In the genomic region with DNA sequence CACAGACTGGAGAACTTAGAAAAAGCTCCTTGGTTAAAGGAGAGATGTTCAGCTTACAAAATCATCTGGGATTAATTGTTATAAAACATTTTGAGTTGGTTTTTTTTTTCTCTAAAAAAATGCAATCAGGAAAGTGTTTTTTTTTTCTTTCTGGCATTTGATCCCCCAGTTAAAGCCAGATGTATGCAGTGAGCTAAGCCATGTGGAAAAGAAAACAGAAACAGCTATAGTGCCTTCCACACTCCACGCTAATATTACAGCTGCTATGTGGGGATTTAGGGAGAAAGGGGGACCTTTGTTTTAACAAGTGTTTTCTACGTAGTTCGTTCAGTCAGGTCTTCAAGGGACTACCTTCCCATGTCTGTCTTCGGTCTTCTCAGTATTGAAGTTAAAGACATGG, we compare ENCODE assay signal across 19 mouse cellular contexts.
DNase-seq lines count a peak whose midpoint lies in the region; ATAC-seq and TF ChIP-seq lines count a peak whose summit lies in the region.
"Had no signal": no experiment of that assay in that cellular context is flagged by ENCODE, and none has a peak within 500 bp of the region (broad histone marks: within the 10 kb centered on the region; RNA-seq: fewer than 3 reads in every experiment).

No protein-coding gene starts in this region.

- H3K36me3 ChIP-seq in limb, embryonic 13.5 days: no peaks in the 10 kb centered on the region
- H3K36me3 ChIP-seq in limb, embryonic 10.5 days: 0 out of 2 replicates have a peak, but pooled peaks cover 3% of the 10 kb centered on the region
- no peaks in the 10 kb centered on the region for H3K36me3 ChIP-seq in embryonic facial prominence, embryonic 13.5 days
- H3K36me3 ChIP-seq in embryonic facial prominence, embryonic 14.5 days (ENCODE audit: control insufficient read depth, insufficient read depth, low read length): no peaks in the 10 kb centered on the region
- H3K36me3 ChIP-seq in limb, embryonic 14.5 days (ENCODE audit: control insufficient read depth, insufficient read depth, low read length): no peaks in the 10 kb centered on the region
- H3K36me3 ChIP-seq: embryonic facial prominence, embryonic 15.5 days; forebrain, embryonic 15.5 days had no signal

- no peaks in the 10 kb centered on the region for H3K27me3 ChIP-seq in limb, embryonic 13.5 days
- H3K27me3 ChIP-seq in limb, embryonic 10.5 days (ENCODE audit: low read depth, poor library complexity, severe bottlenecking): no peaks in the 10 kb centered on the region
- no peaks in the 10 kb centered on the region for H3K27me3 ChIP-seq in embryonic facial prominence, embryonic 13.5 days
- no peaks in the 10 kb centered on the region for H3K27me3 ChIP-seq in embryonic facial prominence, embryonic 14.5 days (replicated peaks; ENCODE audit: control insufficient read depth, insufficient read depth, low read length)
- no peaks in the 10 kb centered on the region for H3K27me3 ChIP-seq in limb, embryonic 14.5 days (ENCODE audit: control insufficient read depth, insufficient read depth, low read length)
- H3K27me3 ChIP-seq: embryonic facial prominence, embryonic 15.5 days; forebrain, embryonic 13.5 days; forebrain, embryonic 15.5 days had no signal

- no peak overlapping the region for H3K27ac ChIP-seq in limb, embryonic 13.5 days
- H3K27ac ChIP-seq in limb, embryonic 10.5 days: no peak overlapping the region
- peak overlapping the region; percentile 45; the same call in 1 of the 2 replicates for H3K27ac ChIP-seq in embryonic facial prominence, embryonic 13.5 days
- H3K27ac ChIP-seq in embryonic facial prominence, embryonic 14.5 days (replicated peaks; ENCODE audit: low read depth, low read length): no peak overlapping the region
- H3K27ac ChIP-seq in limb, embryonic 14.5 days (replicated peaks; ENCODE audit: low read depth, low read length): no peak overlapping the region
- H3K27ac ChIP-seq: embryonic facial prominence, embryonic 15.5 days; forebrain, embryonic 13.5 days; forebrain, embryonic 15.5 days had no signal

- no peaks in the 10 kb centered on the region for H3K9me3 ChIP-seq in limb, embryonic 13.5 days
- H3K9me3 ChIP-seq in limb, embryonic 10.5 days (replicated peaks): no peaks in the 10 kb centered on the region
- H3K9me3 ChIP-seq in embryonic facial prominence, embryonic 13.5 days: no peaks in the 10 kb centered on the region
- no peaks in the 10 kb centered on the region for H3K9me3 ChIP-seq in embryonic facial prominence, embryonic 14.5 days (ENCODE audit: control insufficient read depth, low read length)
- H3K9me3 ChIP-seq in limb, embryonic 14.5 days (ENCODE audit: control insufficient read depth, low read length): no peaks in the 10 kb centered on the region
- H3K9me3 ChIP-seq: embryonic facial prominence, embryonic 15.5 days; forebrain, embryonic 13.5 days; forebrain, embryonic 15.5 days had no signal

- DNase-seq in limb, embryonic 10.5 days (ENCODE audit: low spot score): no peak
- peak; percentile 38 for DNase-seq in embryonic facial prominence, embryonic 14.5 days (ENCODE audit: low spot score)
- peak; percentile 54 for DNase-seq in limb, embryonic 14.5 days (ENCODE audit: low spot score)
- DNase-seq in layer of hippocampus, adult 9-10 months (ENCODE audit: low spot score): no peak
- DNase-seq in heart, adult 11 months: no peak
- DNase-seq: adrenal gland, adult 2 months; adrenal gland, postnatal 10 days; adrenal gland, postnatal 25 days; cerebellum, adult 11-12 months; cerebellum, adult 2 months; cerebellum, adult 9-10 months; cerebellum, postnatal 25 days; embryo, embryonic 11 days; forebrain, postnatal 0 days had no signal

- no peak overlapping the region for H3K4me3 ChIP-seq in limb, embryonic 13.5 days
- H3K4me3 ChIP-seq in limb, embryonic 10.5 days: no peak overlapping the region
- no peak overlapping the region for H3K4me3 ChIP-seq in embryonic facial prominence, embryonic 13.5 days
- no peak overlapping the region for H3K4me3 ChIP-seq in embryonic facial prominence, embryonic 14.5 days (ENCODE audit: low read depth, low read length)
- no peak overlapping the region for H3K4me3 ChIP-seq in limb, embryonic 14.5 days (replicated peaks; ENCODE audit: low read length)
- H3K4me3 ChIP-seq: embryonic facial prominence, embryonic 15.5 days; forebrain, embryonic 13.5 days; forebrain, embryonic 15.5 days had no signal

- peak; percentile 72; the same call in 1 of the 2 replicates for ATAC-seq in limb, embryonic 13.5 days (ENCODE audit: low FRiP score, low read depth)
- no peak for ATAC-seq in embryonic facial prominence, embryonic 13.5 days (ENCODE audit: insufficient number of reproducible peaks, insufficient read depth, low FRiP score, low TSS enrichment, low read depth)
- ATAC-seq in embryonic facial prominence, embryonic 14.5 days (ENCODE audit: low read depth): 0 out of 2 replicates have a peak, but pooled peaks have one; percentile 57
- 0 out of 2 replicates have a peak, but pooled peaks have one; percentile 53 for ATAC-seq in limb, embryonic 14.5 days (ENCODE audit: low FRiP score, low read depth)
- ATAC-seq: forebrain, embryonic 13.5 days; forebrain, embryonic 15.5 days; forebrain, postnatal 0 days had no signal

- H3K4me2 ChIP-seq in limb, embryonic 13.5 days (replicated peaks): no peak overlapping the region
- H3K4me2 ChIP-seq in embryonic facial prominence, embryonic 13.5 days: no peak overlapping the region
- H3K4me2 ChIP-seq in embryonic facial prominence, embryonic 14.5 days (ENCODE audit: low read depth, low read length): no peak overlapping the region
- no peak overlapping the region for H3K4me2 ChIP-seq in limb, embryonic 14.5 days (replicated peaks; ENCODE audit: low read depth, low read length, severe bottlenecking)
- H3K4me2 ChIP-seq: embryonic facial prominence, embryonic 15.5 days; forebrain, embryonic 13.5 days; forebrain, embryonic 15.5 days had no signal

- no peak overlapping the region for H3K9ac ChIP-seq in limb, embryonic 13.5 days
- H3K9ac ChIP-seq in embryonic facial prominence, embryonic 13.5 days: no peak overlapping the region
- H3K9ac ChIP-seq in embryonic facial prominence, embryonic 14.5 days (ENCODE audit: low read depth, low read length): no peak overlapping the region
- H3K9ac ChIP-seq in limb, embryonic 14.5 days (ENCODE audit: low read depth, low read length, severe bottlenecking): no peak overlapping the region
- H3K9ac ChIP-seq: embryonic facial prominence, embryonic 15.5 days; forebrain, embryonic 13.5 days; forebrain, embryonic 15.5 days; forebrain, postnatal 0 days had no signal

- WGBS in limb, embryonic 13.5 days: 43% methylated on average over 4 of the region's 4 CpGs
- 97% methylated on average over 4 of the region's 4 CpGs for WGBS in limb, embryonic 10.5 days
- 42% methylated on average over 4 of the region's 4 CpGs for WGBS in embryonic facial prominence, embryonic 13.5 days
- 41% methylated on average over 4 of the region's 4 CpGs for WGBS in embryonic facial prominence, embryonic 14.5 days
- 37% methylated on average over 4 of the region's 4 CpGs for WGBS in limb, embryonic 14.5 days

- no peak for TF ChIP-seq POLR2A in limb, embryonic 14.5 days (IDR thresholded peaks at IDR 0.05; ENCODE audit: borderline replicate concordance, extremely low read depth, insufficient read depth, insufficient read length)

- 0 out of 2 replicates have a peak, but pooled peaks cover 3% of the 10 kb centered on the region for H3K4me1 ChIP-seq in limb, embryonic 13.5 days
- no peaks in the 10 kb centered on the region for H3K4me1 ChIP-seq in limb, embryonic 10.5 days
- H3K4me1 ChIP-seq in embryonic facial prominence, embryonic 13.5 days: 0 out of 2 replicates have a peak, but pooled peaks cover 3% of the 10 kb centered on the region
- H3K4me1 ChIP-seq in embryonic facial prominence, embryonic 14.5 days (ENCODE audit: control insufficient read depth, insufficient read depth, low read length): no peaks in the 10 kb centered on the region
- H3K4me1 ChIP-seq in limb, embryonic 14.5 days (ENCODE audit: control insufficient read depth, insufficient read depth, low read length): peaks cover 4% of the 10 kb centered on the region; the same call in 1 of the 2 replicates
- H3K4me1 ChIP-seq: embryonic facial prominence, embryonic 15.5 days; forebrain, embryonic 13.5 days; forebrain, embryonic 15.5 days had no signal

Comparison
In these comparisons a context has a peak if more than half of its experiments do, and no peak if none do; other contexts are left out.
1. DNase-seq: peak in embryonic facial prominence, embryonic 14.5 days (single experiment) and limb, embryonic 14.5 days (single experiment); none in limb, embryonic 10.5 days (single experiment), layer of hippocampus, adult 9-10 months (single experiment) and heart, adult 11 months (single experiment).